Mouse (Mus musculus): ENCODE data around the gene Mtmr3. TPM values are rescaled to one million over a fixed set of nuclear protein-coding genes. Genes with fewer than 3 reads are reported as not detected.

Gene Mtmr3
- polyA plus RNA-seq, 1 experiment: 44.1 TPM

GRCm38 (mm10) chr11:4484541-4484940 lies 110.1 kb downstream of the Mtmr3 start:
- Histone ChIP-seq H3K4me3 (replicated peaks; ENCODE audit: extremely low read depth, low read depth, low read length) (no peak overlapping the region), H3K4me1 (ENCODE audit: control insufficient read depth, insufficient read depth, low read length) (0 out of 2 replicates have a peak, but pooled peaks cover 2% of the 10 kb centered on the region)
- TF ChIP-seq CTCF (IDR thresholded peaks at IDR 0.05; ENCODE audit: insufficient read depth, low read length) (no peak), POLR2A (IDR thresholded peaks at IDR 0.05; ENCODE audit: borderline replicate concordance, extremely low read depth, low read depth, low read length) (no peak)
- 84% methylated on average over 5 of the region's 5 CpGs for WGBS
- no peak for DNase-seq

GRCm38 (mm10) chr11:4482641-4483040 lies 112.0 kb downstream of the Mtmr3 start:
- 80% methylated on average over 5 of the region's 5 CpGs for WGBS
- no peak for DNase-seq
- no peak overlapping the region for H3K4me3 ChIP-seq (replicated peaks; ENCODE audit: extremely low read depth, low read depth, low read length)
- H3K4me1 ChIP-seq (ENCODE audit: control insufficient read depth, insufficient read depth, low read length): 0 out of 2 replicates have a peak, but pooled peaks cover 2% of the 10 kb centered on the region
- TF ChIP-seq POLR2A (IDR thresholded peaks at IDR 0.05; ENCODE audit: borderline replicate concordance, extremely low read depth, low read depth, low read length): no peak
- no peak for TF ChIP-seq CTCF (IDR thresholded peaks at IDR 0.05; ENCODE audit: insufficient read depth, low read length)

GRCm38 (mm10) chr11:4476184-4476697 lies 118.4 kb downstream of the Mtmr3 start:
- WGBS: 78% methylated on average over 4 of the region's 4 CpGs
- H3K4me3 ChIP-seq (replicated peaks; ENCODE audit: extremely low read depth, low read depth, low read length): no peak overlapping the region
- no peak for DNase-seq
- TF ChIP-seq POLR2A (IDR thresholded peaks at IDR 0.05; ENCODE audit: borderline replicate concordance, extremely low read depth, low read depth, low read length): no peak
- no peak for TF ChIP-seq CTCF (IDR thresholded peaks at IDR 0.05; ENCODE audit: insufficient read depth, low read length)
- H3K4me1 ChIP-seq (ENCODE audit: control insufficient read depth, insufficient read depth, low read length): peaks cover 4% of the 10 kb centered on the region; the same call in 1 of the 2 replicates

- TF ChIP-seq POLR2A (IDR thresholded peaks at IDR 0.05; ENCODE audit: borderline replicate concordance, extremely low read depth, low read depth, low read length) (no peak), CTCF (IDR thresholded peaks at IDR 0.05; ENCODE audit: insufficient read depth, low read length) (no peak)
- Histone ChIP-seq H3K4me1 (ENCODE audit: control insufficient read depth, insufficient read depth, low read length) (peaks cover 4% of the 10 kb centered on the region; the same call in 1 of the 2 replicates), H3K4me3 (replicated peaks; ENCODE audit: extremely low read depth, low read depth, low read length) (no peak overlapping the region)
- DNase-seq: no peak
- WGBS: 71% methylated on average over 7 of the region's 7 CpGs
These were observed 122.0 kb downstream of the Mtmr3 start for GRCm38 (mm10) chr11:4472464-4473179.

GRCm38 (mm10) chr11:4471734-4472133 lies 122.9 kb downstream of the Mtmr3 start:
- TF ChIP-seq CTCF (IDR thresholded peaks at IDR 0.05; ENCODE audit: insufficient read depth, low read length): no peak
- no peak for TF ChIP-seq POLR2A (IDR thresholded peaks at IDR 0.05; ENCODE audit: borderline replicate concordance, extremely low read depth, low read depth, low read length)
- H3K4me3 ChIP-seq (replicated peaks; ENCODE audit: extremely low read depth, low read depth, low read length): no peak overlapping the region
- 56% methylated on average over 5 of the region's 5 CpGs for WGBS
- H3K4me1 ChIP-seq (ENCODE audit: control insufficient read depth, insufficient read depth, low read length): peaks cover 4% of the 10 kb centered on the region; the same call in 1 of the 2 replicates
- no peak for DNase-seq

GRCm38 (mm10) chr11:4471251-4471650 lies 123.4 kb downstream of the Mtmr3 start:
- Histone ChIP-seq H3K4me3 (replicated peaks; ENCODE audit: extremely low read depth, low read depth, low read length) (no peak overlapping the region), H3K4me1 (ENCODE audit: control insufficient read depth, insufficient read depth, low read length) (peaks cover 4% of the 10 kb centered on the region; the same call in 1 of the 2 replicates)
- DNase-seq: no peak
- TF ChIP-seq POLR2A (IDR thresholded peaks at IDR 0.05; ENCODE audit: borderline replicate concordance, extremely low read depth, low read depth, low read length): no peak
- no peak for TF ChIP-seq CTCF (IDR thresholded peaks at IDR 0.05; ENCODE audit: insufficient read depth, low read length)

- DNase-seq: no peak
- WGBS: 83% methylated on average over 5 of the region's 5 CpGs
- no peak for TF ChIP-seq CTCF (IDR thresholded peaks at IDR 0.05; ENCODE audit: insufficient read depth, low read length)
- no peak for TF ChIP-seq POLR2A (IDR thresholded peaks at IDR 0.05; ENCODE audit: borderline replicate concordance, extremely low read depth, low read depth, low read length)
- no peak overlapping the region for H3K4me3 ChIP-seq (replicated peaks; ENCODE audit: extremely low read depth, low read depth, low read length)
- H3K4me1 ChIP-seq (ENCODE audit: control insufficient read depth, insufficient read depth, low read length): peaks cover 4% of the 10 kb centered on the region; the same call in 1 of the 2 replicates
These were observed 125.6 kb downstream of the Mtmr3 start for GRCm38 (mm10) chr11:4469091-4469490.

- WGBS: 88% methylated on average over 1 of the region's 1 CpGs
- peaks cover 4% of the 10 kb centered on the region; the same call in 1 of the 2 replicates for H3K4me1 ChIP-seq (ENCODE audit: control insufficient read depth, insufficient read depth, low read length)
- TF ChIP-seq CTCF (IDR thresholded peaks at IDR 0.05; ENCODE audit: insufficient read depth, low read length): no peak
- no peak for TF ChIP-seq POLR2A (IDR thresholded peaks at IDR 0.05; ENCODE audit: borderline replicate concordance, extremely low read depth, low read depth, low read length)
- DNase-seq: no peak
- no peak overlapping the region for H3K4me3 ChIP-seq (replicated peaks; ENCODE audit: extremely low read depth, low read depth, low read length)
These were observed 127.2 kb downstream of the Mtmr3 start for GRCm38 (mm10) chr11:4467436-4467835.

- no peak for DNase-seq
- TF ChIP-seq CTCF (IDR thresholded peaks at IDR 0.05; ENCODE audit: insufficient read depth, low read length) (no peak), POLR2A (IDR thresholded peaks at IDR 0.05; ENCODE audit: borderline replicate concordance, extremely low read depth, low read depth, low read length) (no peak)
- Histone ChIP-seq H3K4me3 (replicated peaks; ENCODE audit: extremely low read depth, low read depth, low read length) (no peak overlapping the region), H3K4me1 (ENCODE audit: control insufficient read depth, insufficient read depth, low read length) (no peaks in the 10 kb centered on the region)
- 41% methylated on average over 4 of the region's 4 CpGs for WGBS
These were observed 128.5 kb downstream of the Mtmr3 start for GRCm38 (mm10) chr11:4466191-4466590.

GRCm38 (mm10) chr11:4464616-4465015 lies 130.0 kb downstream of the Mtmr3 start:
- no peak for TF ChIP-seq POLR2A (IDR thresholded peaks at IDR 0.05; ENCODE audit: borderline replicate concordance, extremely low read depth, low read depth, low read length)
- TF ChIP-seq CTCF (IDR thresholded peaks at IDR 0.05; ENCODE audit: insufficient read depth, low read length): no peak
- 0 out of 2 replicates have a peak, but pooled peaks cover 4% of the 10 kb centered on the region for H3K4me1 ChIP-seq (ENCODE audit: control insufficient read depth, insufficient read depth, low read length)
- DNase-seq: no peak
- WGBS: 82% methylated on average over 4 of the region's 4 CpGs
- no peak overlapping the region for H3K4me3 ChIP-seq (replicated peaks; ENCODE audit: extremely low read depth, low read depth, low read length)

All from lung, adult 2 months (tissue).